Mouse (Mus musculus) forebrain, embryonic 14.5 days (tissue): ENCODE results near the gene Ctr9. TPM values are rescaled to one million over a fixed set of nuclear protein-coding genes. Genes with fewer than 3 reads are reported as not detected.

Experiments
- ATAC-seq: fragments of 200-750 bp; cut with Nextera tagmentation; 2 replicates; pipeline ENCODE4 v1.8.0; 2017; ENCODE audit warnings: mild to moderate bottlenecking, moderate library complexity
- DNase-seq: peaks from one replicate; pipeline ENCODE4 v3.0.0-alpha.2; 2015; ENCODE audit warnings: low spot score
- H3K27ac ChIP-seq: fragments of 300-500 bp; sonication (generic); 2 replicates; pipeline ENCODE4 v1.5.1; 2014; ENCODE audit warnings: low read depth, mild to moderate bottlenecking, control low read depth, low read length, moderate library complexity
- H3K27me3 ChIP-seq: fragments of 300-500 bp; sonication (generic); replicated peaks from 2 replicates; pipeline ENCODE4 v1.6.1; 2014; ENCODE audit warnings: low read length, control low read depth, mixed read lengths; ENCODE audit not compliant: control insufficient read depth, insufficient read depth
- H3K36me3 ChIP-seq: fragments of 300-500 bp; sonication (generic); 2 replicates; pipeline ENCODE4 v1.6.1; 2014; ENCODE audit warnings: low read length, control low read depth; ENCODE audit not compliant: control insufficient read depth, insufficient read depth
- H3K4me1 ChIP-seq: fragments of 300-500 bp; sonication (generic); 2 replicates; pipeline ENCODE4 v1.6.1; 2014; ENCODE audit warnings: antibody characterized with exemption, low read length, control low read depth; ENCODE audit not compliant: control insufficient read depth, insufficient read depth
- H3K4me2 ChIP-seq: fragments of 300-500 bp; sonication (generic); 2 replicates; pipeline ENCODE4 v1.6.1; 2014; ENCODE audit warnings: mild to moderate bottlenecking, control low read depth, low read length
- H3K4me3 ChIP-seq: fragments of 300-500 bp; sonication (generic); 2 replicates; pipeline ENCODE4 v1.5.1; 2014; ENCODE audit warnings: low read depth, low read length, control low read depth
- H3K9ac ChIP-seq: fragments of 300-500 bp; sonication (generic); 2 replicates; pipeline ENCODE4 v1.6.1; 2014; ENCODE audit warnings: mild to moderate bottlenecking, low read length, control low read depth, moderate library complexity
- H3K9me3 ChIP-seq: fragments of 300-500 bp; sonication (generic); replicated peaks from 2 replicates; pipeline ENCODE4 v1.6.1; 2016; ENCODE audit warnings: low read length, control low read depth, mixed read lengths; ENCODE audit not compliant: control insufficient read depth
- WGBS: fragments of 180-500 bp; shearing (Covaris S2); extraction: QIAGEN DNeasy Blood & Tissue Kit; methylation state at CpG from one replicate; pipeline ENCODE4 v1.1.7; 2014; 5-methylcytosine and 5-hydroxymethylcytosine counted together
- polyA plus RNA-seq: library from polyadenylated mRNA; unstranded; fragments of >200 nt; fragmentation: Nextera tagmentation; extraction: Ambion mirVana; gene quantifications from 2 replicates; pipeline ENCODE4 v1.2.1, GENCODE M21; 2014

Ctr9 gene
- polyA plus RNA-seq, 1 experiment from 2014 or later = 62.0 TPM

DNA sequence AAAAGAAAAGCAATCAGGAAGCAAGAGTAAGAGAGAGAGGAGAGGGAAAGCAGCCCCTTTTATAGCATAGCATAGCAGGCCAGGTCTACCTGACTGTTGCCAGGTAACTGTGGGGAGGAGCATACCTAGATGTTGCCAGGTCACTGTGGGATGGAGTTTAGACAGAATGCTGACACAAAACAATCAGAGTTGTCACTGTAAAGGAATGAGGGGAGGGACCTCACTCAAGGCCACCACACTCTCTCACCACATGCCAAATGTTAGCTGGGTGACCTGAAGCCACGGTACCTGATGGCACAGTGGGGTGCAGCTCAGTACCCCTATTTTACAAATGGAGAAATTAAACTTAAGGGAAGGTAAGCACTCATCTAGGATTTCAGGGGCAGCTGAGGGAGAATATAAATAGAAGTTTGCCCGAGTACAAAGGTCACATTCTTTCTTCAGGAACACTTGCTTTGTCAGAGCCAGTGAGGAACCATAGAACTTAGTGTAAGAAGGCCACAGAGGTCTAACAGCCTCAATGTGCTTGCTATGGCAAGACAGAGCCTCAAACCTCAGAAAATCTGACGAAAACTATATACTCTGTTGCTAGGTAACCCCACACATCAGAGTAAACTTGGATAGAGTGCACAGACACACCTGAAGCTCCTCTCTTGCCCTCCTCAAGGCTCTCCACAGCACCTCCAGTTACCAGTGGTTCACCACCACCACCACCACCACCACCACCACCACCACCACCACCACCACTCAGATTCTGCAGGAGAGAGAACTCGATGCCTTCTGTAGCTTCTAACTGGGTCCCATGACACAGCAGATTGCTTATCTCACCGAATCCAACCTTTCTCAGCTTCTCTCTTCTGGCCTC, 38.2 kb upstream of the Ctr9 start:
- no peaks in the 10 kb centered on the region for H3K27me3 ChIP-seq
- H3K4me2 ChIP-seq = no peak overlapping the region
- H3K36me3 ChIP-seq = no peaks in the 10 kb centered on the region
- no peak overlapping the region for H3K4me3 ChIP-seq
- ATAC-seq (no peak), DNase-seq (no peak)
- no peak overlapping the region for H3K9ac ChIP-seq
- no peaks in the 10 kb centered on the region for H3K9me3 ChIP-seq
- no peaks in the 10 kb centered on the region for H3K4me1 ChIP-seq
- H3K27ac ChIP-seq = no peak overlapping the region
- WGBS = 63% methylated on average over 5 of the region's 5 CpGs

DNA sequence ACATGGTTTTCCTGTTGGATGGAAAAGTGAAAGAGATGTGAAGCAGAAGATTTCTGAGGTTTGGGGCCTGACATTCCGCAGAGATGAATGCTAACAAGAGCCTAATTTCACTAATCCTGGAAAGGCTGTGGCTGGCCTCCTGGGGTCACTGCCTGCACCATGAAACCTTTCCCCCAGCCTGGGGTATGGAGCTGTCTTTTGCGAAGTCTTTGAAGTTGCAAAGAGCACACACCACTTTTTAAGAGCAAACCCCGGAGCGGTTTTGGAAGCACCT, 37.6 kb upstream of the Ctr9 start:
- WGBS = 27% methylated on average over 4 of the region's 4 CpGs
- ATAC-seq = no peak
- H3K27me3 ChIP-seq = no peaks in the 10 kb centered on the region
- DNase-seq = no peak
- H3K4me1 ChIP-seq = no peaks in the 10 kb centered on the region
- H3K36me3 ChIP-seq = no peaks in the 10 kb centered on the region
- no peaks in the 10 kb centered on the region for H3K9me3 ChIP-seq
- H3K4me2 ChIP-seq = no peak overlapping the region
- H3K27ac ChIP-seq = no peak overlapping the region
- no peak overlapping the region for H3K4me3 ChIP-seq
- no peak overlapping the region for H3K9ac ChIP-seq

DNA sequence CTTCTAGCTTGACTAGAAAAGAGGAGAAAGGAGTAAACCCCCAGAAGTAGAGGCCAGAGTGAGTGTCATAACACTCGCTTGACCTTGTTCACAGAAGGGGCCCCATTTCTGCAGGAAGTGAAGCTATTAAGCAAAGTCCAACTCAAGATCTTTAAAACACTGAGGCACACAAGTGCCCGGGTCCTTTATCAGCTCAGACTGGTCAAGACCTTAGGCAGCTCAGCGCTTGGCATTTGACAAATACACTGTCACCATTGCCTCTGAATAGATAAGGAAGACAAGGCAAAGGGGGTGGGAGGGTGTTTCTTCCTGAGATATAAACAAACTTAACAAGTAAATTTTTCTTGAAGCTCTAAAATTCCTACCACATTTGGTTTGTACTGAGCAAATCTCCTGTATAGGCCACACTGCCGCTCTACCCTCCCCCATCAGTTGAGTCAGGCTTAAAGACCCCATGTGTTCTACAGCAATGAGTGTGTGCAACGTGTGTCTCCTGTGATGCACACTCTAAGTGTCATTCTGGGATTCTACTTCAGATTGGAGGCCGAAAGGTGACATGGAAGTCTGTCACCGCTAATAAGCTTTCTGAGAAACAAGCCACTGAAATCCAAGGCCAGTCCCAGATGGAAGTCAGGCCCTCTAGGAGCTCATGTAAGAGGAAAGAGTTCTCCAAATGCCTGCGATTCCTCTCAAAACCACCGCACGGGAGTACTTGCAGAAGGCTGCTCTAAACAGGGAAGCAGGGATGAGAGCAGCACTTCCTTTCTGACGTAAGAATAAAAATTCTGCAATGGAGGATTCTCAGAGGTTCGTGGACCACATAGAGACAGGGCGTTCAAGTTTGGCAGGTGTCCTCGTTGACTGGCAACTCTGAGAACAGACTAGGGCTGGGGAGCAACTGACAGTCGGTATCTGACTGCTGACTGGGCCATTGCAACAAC, 29.6 kb upstream of the Ctr9 start:
- no peaks in the 10 kb centered on the region for H3K27me3 ChIP-seq
- no peaks in the 10 kb centered on the region for H3K36me3 ChIP-seq
- no peak overlapping the region for H3K27ac ChIP-seq
- H3K4me3 ChIP-seq = no peak overlapping the region
- H3K9ac ChIP-seq = no peak overlapping the region
- H3K9me3 ChIP-seq = no peaks in the 10 kb centered on the region
- ATAC-seq = no peak
- H3K4me1 ChIP-seq = no peaks in the 10 kb centered on the region
- WGBS = 90% methylated on average over 15 of the region's 15 CpGs
- no peak for DNase-seq
- H3K4me2 ChIP-seq = no peak overlapping the region

DNA sequence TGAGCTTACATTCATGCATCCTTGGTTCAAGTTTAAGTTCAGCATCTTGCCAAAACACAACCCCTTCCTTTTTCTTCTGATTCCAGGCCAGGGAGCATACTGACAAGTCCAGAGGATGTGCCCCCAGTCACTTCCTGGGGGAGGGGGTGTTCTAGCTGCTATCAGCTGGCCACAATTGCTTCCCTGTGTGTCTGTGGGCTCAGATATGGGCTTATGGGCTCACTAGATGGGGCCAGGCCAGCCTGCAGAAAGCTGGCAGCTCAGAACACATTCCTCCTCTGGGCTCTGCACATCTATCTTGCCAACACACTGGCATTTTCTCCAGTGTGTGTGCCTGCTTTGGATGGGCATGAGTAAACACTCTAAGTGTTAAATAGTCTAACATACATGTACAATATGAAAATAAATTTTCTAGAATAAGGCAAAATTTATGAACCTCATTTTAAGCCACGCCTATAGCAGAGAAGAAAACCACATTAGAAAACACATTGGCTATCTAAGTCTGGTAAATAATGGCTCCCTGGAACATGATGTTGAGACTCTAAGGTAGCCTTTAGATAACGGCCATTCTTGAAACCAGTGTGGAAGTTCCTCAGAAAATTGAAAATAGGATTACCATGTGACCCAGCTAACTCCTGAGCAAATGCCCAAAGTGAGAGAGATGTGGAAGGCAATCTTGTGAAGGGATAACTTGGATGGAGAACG, 24.5 kb upstream of the Ctr9 start:
- 86% methylated on average over 3 of the region's 3 CpGs for WGBS
- H3K4me1 ChIP-seq = no peaks in the 10 kb centered on the region
- no peaks in the 10 kb centered on the region for H3K9me3 ChIP-seq
- H3K27ac ChIP-seq = no peak overlapping the region
- ATAC-seq (no peak), DNase-seq (no peak)
- no peak overlapping the region for H3K4me2 ChIP-seq
- H3K4me3 ChIP-seq = no peak overlapping the region
- no peaks in the 10 kb centered on the region for H3K36me3 ChIP-seq
- H3K27me3 ChIP-seq = no peaks in the 10 kb centered on the region
- no peak overlapping the region for H3K9ac ChIP-seq

DNA sequence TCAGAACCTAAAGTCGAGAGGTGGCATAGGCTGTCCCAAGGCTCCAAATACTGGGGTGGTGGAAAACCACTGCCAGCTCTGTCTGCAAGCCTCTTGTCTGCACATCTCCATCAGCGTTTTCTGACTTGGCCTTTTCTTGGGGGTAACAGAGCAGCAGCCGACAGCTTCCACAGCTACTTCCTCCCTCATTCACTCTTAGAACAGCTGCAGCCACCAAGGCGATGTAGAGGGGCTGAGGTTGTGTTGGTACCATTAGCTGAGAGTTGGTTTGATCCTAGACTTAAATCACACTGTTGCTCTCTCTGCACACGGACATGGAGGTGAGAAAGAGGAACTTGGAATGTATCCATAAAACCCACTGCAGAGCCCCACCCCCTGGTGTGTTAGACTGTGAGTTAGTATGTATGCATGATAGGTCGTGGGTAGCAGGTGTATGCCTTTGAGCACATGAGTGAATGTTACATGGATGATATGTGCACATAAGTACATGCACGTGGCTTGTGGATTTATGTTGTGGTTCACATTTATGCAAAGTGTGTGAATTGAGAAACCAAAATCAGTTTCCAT, 14.6 kb upstream of the Ctr9 start:
- H3K9ac ChIP-seq = no peak overlapping the region
- no peaks in the 10 kb centered on the region for H3K27me3 ChIP-seq
- H3K36me3 ChIP-seq = no peaks in the 10 kb centered on the region
- no peak overlapping the region for H3K27ac ChIP-seq
- H3K4me3 ChIP-seq = no peak overlapping the region
- ATAC-seq = no peak
- H3K4me2 ChIP-seq = no peak overlapping the region
- no peaks in the 10 kb centered on the region for H3K4me1 ChIP-seq
- no peak for DNase-seq
- H3K9me3 ChIP-seq = no peaks in the 10 kb centered on the region
- 76% methylated on average over 7 of the region's 7 CpGs for WGBS

DNA sequence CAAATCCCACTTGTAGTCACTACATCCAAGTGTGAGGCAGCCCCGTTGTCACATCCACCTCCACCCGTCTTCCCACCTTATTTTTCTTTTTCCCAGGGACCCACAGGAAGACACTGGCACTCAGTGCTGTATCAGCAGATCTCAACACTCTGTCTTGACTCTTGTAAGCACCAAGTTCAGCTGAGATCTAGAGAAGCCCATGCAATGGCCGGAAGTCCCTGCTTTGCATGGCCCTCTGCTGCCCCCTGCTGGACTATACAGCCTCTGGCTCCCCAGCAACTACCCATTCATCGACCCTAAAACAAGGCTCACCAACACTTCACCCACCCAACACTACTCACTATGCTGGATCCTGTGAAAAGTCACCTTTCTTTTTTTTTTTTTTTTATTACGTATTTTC, 13.9 kb upstream of the Ctr9 start:
- Histone ChIP-seq H3K27me3 (no peaks in the 10 kb centered on the region), H3K36me3 (no peaks in the 10 kb centered on the region), H3K9ac (no peak overlapping the region), H3K4me1 (no peaks in the 10 kb centered on the region), H3K27ac (no peak overlapping the region), H3K4me2 (no peak overlapping the region), H3K9me3 (no peaks in the 10 kb centered on the region), H3K4me3 (no peak overlapping the region)
- whole genome bisulfite sequencing = 25% methylated on average over 5 of the region's 5 CpGs
- ATAC-seq (peak; percentile 85), DNase-seq (peak; percentile 93)

DNA sequence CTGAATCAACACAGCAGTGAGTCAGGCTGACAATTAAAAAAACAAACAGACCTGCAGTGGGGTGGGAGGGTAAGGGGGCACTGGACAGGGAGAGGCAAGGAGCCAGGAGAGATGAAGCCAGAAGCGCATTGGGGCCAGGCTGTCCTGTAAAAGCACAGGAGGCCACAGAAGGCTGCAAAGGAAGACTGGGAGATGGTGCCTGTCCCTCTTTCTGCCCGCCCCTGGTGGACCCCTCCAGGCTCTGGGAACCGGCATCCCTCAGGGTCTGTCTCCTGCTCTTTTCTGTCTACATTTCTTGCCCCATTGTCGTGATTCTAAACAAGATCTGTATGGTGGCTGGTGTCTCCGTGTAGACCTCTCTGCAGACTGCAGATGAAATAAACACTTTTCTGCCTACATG, 13.0 kb upstream of the Ctr9 start:
- H3K4me2 ChIP-seq = no peak overlapping the region
- H3K9me3 ChIP-seq = no peaks in the 10 kb centered on the region
- H3K9ac ChIP-seq = no peak overlapping the region
- no peak for DNase-seq
- H3K4me1 ChIP-seq = no peaks in the 10 kb centered on the region
- no peak for ATAC-seq
- 73% methylated on average over 5 of the region's 5 CpGs for WGBS
- H3K4me3 ChIP-seq = no peak overlapping the region
- no peak overlapping the region for H3K27ac ChIP-seq
- H3K36me3 ChIP-seq = no peaks in the 10 kb centered on the region
- no peaks in the 10 kb centered on the region for H3K27me3 ChIP-seq

DNA sequence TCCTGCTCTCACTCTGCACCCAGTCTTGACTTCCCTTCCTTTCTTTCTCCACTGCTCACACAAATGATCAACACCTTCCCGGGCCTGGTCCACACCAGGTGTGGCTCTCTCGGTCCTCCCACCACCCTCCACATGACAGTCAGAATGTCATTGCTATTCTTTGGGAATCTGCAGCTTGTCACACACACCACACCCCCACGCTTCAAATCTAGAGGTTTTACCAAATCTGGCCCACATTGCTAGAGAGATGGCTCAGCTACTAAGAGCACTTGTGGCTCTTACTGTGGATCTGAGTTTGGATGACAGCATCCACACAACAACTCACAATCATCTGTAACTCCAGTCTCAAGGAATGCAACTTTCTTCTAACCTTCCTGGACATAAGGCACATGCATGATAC, 11.8 kb upstream of the Ctr9 start:
- H3K9me3 ChIP-seq = no peaks in the 10 kb centered on the region
- DNase-seq = no peak
- H3K9ac ChIP-seq = no peak overlapping the region
- H3K27me3 ChIP-seq = no peaks in the 10 kb centered on the region
- no peak overlapping the region for H3K27ac ChIP-seq
- no peak overlapping the region for H3K4me3 ChIP-seq
- no peak for ATAC-seq
- H3K4me2 ChIP-seq = no peak overlapping the region
- H3K4me1 ChIP-seq = no peaks in the 10 kb centered on the region
- WGBS = 68% methylated on average over 3 of the region's 3 CpGs
- H3K36me3 ChIP-seq = no peaks in the 10 kb centered on the region
